Mouse (Mus musculus): Measurements from ENCODE around the gene Calm4. TPM values are rescaled to one million over a fixed set of nuclear protein-coding genes. Genes with fewer than 3 reads are reported as not detected.

The Calm4 gene
- total and polyA plus RNA-seq, 2 experiments from 2014 or later = 0.16 TPM; not detected in 1

DNA sequence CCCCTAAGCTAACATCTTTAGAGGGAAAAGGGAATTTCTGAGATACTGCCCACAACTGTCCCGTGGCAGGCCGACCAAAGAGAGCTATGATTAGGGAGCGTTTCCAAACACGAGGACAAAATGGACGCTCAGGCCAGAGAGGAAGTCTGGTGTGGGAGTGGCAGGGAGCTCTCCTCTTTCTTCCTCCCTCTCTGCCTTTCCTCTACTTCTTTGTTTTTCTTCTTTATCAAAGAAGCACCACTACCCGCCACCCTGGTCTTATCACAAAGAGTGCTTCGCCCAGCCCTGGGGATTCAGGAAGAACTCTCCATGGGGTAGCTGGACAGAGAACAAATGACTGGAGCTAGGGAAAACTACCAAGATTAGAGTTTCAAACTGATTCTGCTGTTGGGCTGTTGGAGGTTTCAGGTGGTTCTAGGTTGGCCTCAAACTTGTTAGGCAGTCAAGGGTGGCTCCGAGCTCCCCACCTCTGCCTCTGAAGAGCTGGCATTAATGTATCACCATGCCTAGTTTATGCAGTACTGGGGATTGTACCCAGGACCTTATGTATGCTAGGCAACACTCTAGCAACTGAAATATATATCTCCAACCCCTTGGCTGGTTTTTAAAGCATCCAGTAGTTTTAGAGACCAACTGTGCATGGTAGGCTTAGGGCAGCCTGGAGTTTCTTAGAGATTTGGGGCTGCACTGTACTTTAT lies 28.9 kb downstream of the Calm4 start:
- DNase-seq (ENCODE audit: low spot score) = no peak
- no peak overlapping the region for H3K4me3 ChIP-seq (ENCODE audit: low read length)
- H3K9ac ChIP-seq (replicated peaks; ENCODE audit: low read length) = no peak overlapping the region
- H3K4me2 ChIP-seq (ENCODE audit: low read depth, low read length) = no peak overlapping the region
- 81% methylated on average over 8 of the region's 8 CpGs for WGBS
- H3K36me3 ChIP-seq (ENCODE audit: insufficient read depth, low read length) = no peaks in the 10 kb centered on the region
- H3K9me3 ChIP-seq (ENCODE audit: low read length) = no peaks in the 10 kb centered on the region
- H3K4me1 ChIP-seq (ENCODE audit: insufficient read depth, low read length) = no peaks in the 10 kb centered on the region
- no peak for ATAC-seq
- no peaks in the 10 kb centered on the region for H3K27me3 ChIP-seq (ENCODE audit: insufficient read depth, low read length)
- TF ChIP-seq CTCF (IDR thresholded peaks at IDR 0.05; ENCODE audit: low read depth) = no peak
- no peak overlapping the region for H3K27ac ChIP-seq

DNA sequence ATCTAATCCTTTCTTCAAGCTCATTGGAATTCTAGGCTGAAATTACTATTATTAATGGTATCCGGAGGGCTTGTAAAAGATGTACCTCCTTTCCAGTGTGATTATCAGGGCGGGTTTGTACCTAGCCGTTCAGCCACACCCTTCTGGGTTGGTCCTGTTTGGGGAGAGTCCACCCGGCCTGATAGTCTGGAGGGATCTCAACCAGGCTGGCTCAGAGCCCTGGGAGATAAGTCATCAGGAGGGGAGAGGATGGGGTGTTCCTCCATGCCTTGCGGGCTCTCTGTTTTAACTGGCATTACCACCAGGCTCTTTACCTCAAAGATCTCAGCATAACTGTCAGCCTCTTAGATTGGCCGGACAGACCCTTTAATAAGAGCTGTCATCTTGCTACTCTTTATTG lies 29.6 kb downstream of the Calm4 start:
- ATAC-seq (no peak), DNase-seq (ENCODE audit: low spot score) (no peak)
- no peak for TF ChIP-seq CTCF (IDR thresholded peaks at IDR 0.05; ENCODE audit: low read depth)
- Histone ChIP-seq H3K4me1 (ENCODE audit: insufficient read depth, low read length) (no peaks in the 10 kb centered on the region), H3K9me3 (ENCODE audit: low read length) (no peaks in the 10 kb centered on the region), H3K4me3 (ENCODE audit: low read length) (no peak overlapping the region), H3K4me2 (ENCODE audit: low read depth, low read length) (no peak overlapping the region), H3K36me3 (ENCODE audit: insufficient read depth, low read length) (no peaks in the 10 kb centered on the region), H3K27ac (no peak overlapping the region), H3K9ac (replicated peaks; ENCODE audit: low read length) (no peak overlapping the region), H3K27me3 (ENCODE audit: insufficient read depth, low read length) (no peaks in the 10 kb centered on the region)
- WGBS = 86% methylated on average over 6 of the region's 6 CpGs

DNA sequence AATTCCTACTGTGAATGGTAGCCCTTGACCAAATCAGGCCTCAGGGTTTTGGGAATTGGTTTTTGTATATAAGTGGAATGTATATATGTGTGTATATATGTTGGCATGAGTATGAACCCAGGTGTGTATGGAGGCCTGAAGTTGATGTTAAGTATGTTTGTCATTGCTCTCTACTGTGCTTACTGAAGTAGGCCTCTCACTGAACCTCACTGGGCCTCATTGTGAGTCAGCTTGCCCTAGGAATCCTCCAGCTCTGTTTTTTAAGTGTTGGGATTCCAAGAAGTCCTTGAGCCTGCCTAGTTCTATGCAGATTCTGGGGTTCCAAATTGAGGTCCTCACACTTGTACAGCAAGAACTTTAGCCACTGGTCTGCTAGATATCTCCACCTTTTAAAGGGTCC lies 32.3 kb downstream of the Calm4 start:
- H3K27me3 ChIP-seq (ENCODE audit: insufficient read depth, low read length) = no peaks in the 10 kb centered on the region
- no peak overlapping the region for H3K27ac ChIP-seq
- no peak for TF ChIP-seq CTCF (IDR thresholded peaks at IDR 0.05; ENCODE audit: low read depth)
- H3K4me3 ChIP-seq (ENCODE audit: low read length) = no peak overlapping the region
- H3K36me3 ChIP-seq (ENCODE audit: insufficient read depth, low read length) = no peaks in the 10 kb centered on the region
- DNase-seq (ENCODE audit: low spot score) (no peak), ATAC-seq (no peak)
- H3K4me2 ChIP-seq (ENCODE audit: low read depth, low read length) = no peak overlapping the region
- no peak overlapping the region for H3K9ac ChIP-seq (replicated peaks; ENCODE audit: low read length)
- no peaks in the 10 kb centered on the region for H3K9me3 ChIP-seq (ENCODE audit: low read length)
- H3K4me1 ChIP-seq (ENCODE audit: insufficient read depth, low read length) = no peaks in the 10 kb centered on the region

DNA sequence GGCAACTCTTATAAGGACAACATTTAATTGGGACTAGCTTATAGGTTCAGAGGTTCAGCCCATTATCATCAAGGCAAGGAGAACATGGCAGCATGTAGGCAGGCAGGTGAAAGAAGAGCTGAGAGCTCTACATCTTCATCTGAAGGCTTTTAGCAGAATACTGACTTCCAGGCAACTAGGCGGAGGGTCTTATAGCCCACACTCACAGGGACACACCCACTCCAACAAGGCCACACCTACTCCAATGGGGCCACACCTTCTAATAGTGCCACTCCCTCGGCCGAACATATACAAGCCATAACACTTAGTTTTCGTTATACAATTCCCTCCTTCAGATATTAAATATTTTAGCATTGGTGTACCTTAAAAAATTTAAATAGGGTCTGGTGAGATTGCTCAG lies 35.3 kb downstream of the Calm4 start:
- no peak overlapping the region for H3K4me3 ChIP-seq (ENCODE audit: low read length)
- no peaks in the 10 kb centered on the region for H3K4me1 ChIP-seq (ENCODE audit: insufficient read depth, low read length)
- H3K27ac ChIP-seq = no peak overlapping the region
- H3K9ac ChIP-seq (replicated peaks; ENCODE audit: low read length) = no peak overlapping the region
- no peak for DNase-seq (ENCODE audit: low spot score)
- no peak overlapping the region for H3K4me2 ChIP-seq (ENCODE audit: low read depth, low read length)
- H3K36me3 ChIP-seq (ENCODE audit: insufficient read depth, low read length) = no peaks in the 10 kb centered on the region
- 96% methylated on average over 4 of the region's 4 CpGs for WGBS
- TF ChIP-seq CTCF (IDR thresholded peaks at IDR 0.05; ENCODE audit: low read depth) = no peak
- ATAC-seq = no peak
- H3K27me3 ChIP-seq (ENCODE audit: insufficient read depth, low read length) = no peaks in the 10 kb centered on the region
- no peaks in the 10 kb centered on the region for H3K9me3 ChIP-seq (ENCODE audit: low read length)

DNA sequence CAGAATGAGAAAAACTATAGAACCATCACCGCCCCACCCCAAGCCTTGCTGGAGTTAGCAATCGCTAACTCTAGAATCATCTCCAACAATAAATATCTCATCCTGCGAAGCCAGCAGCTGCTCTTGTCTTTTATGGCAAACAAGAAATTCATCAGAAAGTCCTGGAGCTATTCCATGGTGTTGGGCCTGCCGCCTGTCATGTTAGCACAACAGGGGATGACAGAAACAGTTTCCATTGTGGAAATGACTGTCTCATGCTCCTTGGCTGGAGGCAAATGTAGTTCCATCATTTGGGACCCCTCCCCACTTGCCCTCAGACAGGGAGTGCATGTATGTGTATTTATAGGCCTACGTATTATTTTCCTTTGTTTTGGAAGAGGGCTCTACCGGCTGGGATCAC lies 38.9 kb downstream of the Calm4 start:
- ATAC-seq (0 out of 2 replicates have a peak, but pooled peaks have one; percentile 28), DNase-seq (ENCODE audit: low spot score) (peak; percentile 4)
- Histone ChIP-seq H3K9ac (replicated peaks; ENCODE audit: low read length) (no peak overlapping the region), H3K9me3 (ENCODE audit: low read length) (no peaks in the 10 kb centered on the region), H3K27ac (no peak overlapping the region), H3K36me3 (ENCODE audit: insufficient read depth, low read length) (no peaks in the 10 kb centered on the region), H3K4me2 (ENCODE audit: low read depth, low read length) (no peak overlapping the region), H3K4me3 (ENCODE audit: low read length) (no peak overlapping the region), H3K4me1 (ENCODE audit: insufficient read depth, low read length) (no peaks in the 10 kb centered on the region), H3K27me3 (ENCODE audit: insufficient read depth, low read length) (no peaks in the 10 kb centered on the region)
- WGBS = 62% methylated on average over 6 of the region's 6 CpGs
- no peak for TF ChIP-seq CTCF (IDR thresholded peaks at IDR 0.05; ENCODE audit: low read depth)

DNA sequence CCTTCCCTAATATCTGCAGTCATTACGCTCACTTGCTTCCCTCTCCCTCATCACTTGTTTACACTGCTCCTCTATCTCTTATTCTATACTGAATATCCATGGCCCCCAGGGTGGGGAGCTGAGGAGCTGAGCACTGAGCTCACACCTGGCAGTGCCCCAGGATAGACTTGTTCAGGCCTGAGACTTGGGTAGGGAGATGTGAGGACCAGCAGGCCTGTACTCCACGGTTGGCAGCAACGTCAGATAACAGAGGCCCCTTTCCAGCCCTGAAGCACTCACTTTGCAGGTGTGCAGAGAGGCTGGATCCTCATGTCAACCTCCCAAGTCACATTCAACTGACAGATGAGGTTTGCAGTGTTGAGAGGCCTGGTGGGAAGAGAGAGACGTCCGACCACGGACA lies 39.6 kb downstream of the Calm4 start:
- peak; percentile 39; the same call in 1 of the 2 replicates for ATAC-seq
- Histone ChIP-seq H3K4me1 (ENCODE audit: insufficient read depth, low read length) (no peaks in the 10 kb centered on the region), H3K27ac (no peak overlapping the region), H3K27me3 (ENCODE audit: insufficient read depth, low read length) (no peaks in the 10 kb centered on the region), H3K9ac (replicated peaks; ENCODE audit: low read length) (no peak overlapping the region), H3K4me3 (ENCODE audit: low read length) (no peak overlapping the region), H3K4me2 (ENCODE audit: low read depth, low read length) (no peak overlapping the region), H3K36me3 (ENCODE audit: insufficient read depth, low read length) (no peaks in the 10 kb centered on the region), H3K9me3 (ENCODE audit: low read length) (no peaks in the 10 kb centered on the region)
- no peak for DNase-seq (ENCODE audit: low spot score)
- 66% methylated on average over 6 of the region's 6 CpGs for WGBS
- no peak for TF ChIP-seq CTCF (IDR thresholded peaks at IDR 0.05; ENCODE audit: low read depth)

DNA sequence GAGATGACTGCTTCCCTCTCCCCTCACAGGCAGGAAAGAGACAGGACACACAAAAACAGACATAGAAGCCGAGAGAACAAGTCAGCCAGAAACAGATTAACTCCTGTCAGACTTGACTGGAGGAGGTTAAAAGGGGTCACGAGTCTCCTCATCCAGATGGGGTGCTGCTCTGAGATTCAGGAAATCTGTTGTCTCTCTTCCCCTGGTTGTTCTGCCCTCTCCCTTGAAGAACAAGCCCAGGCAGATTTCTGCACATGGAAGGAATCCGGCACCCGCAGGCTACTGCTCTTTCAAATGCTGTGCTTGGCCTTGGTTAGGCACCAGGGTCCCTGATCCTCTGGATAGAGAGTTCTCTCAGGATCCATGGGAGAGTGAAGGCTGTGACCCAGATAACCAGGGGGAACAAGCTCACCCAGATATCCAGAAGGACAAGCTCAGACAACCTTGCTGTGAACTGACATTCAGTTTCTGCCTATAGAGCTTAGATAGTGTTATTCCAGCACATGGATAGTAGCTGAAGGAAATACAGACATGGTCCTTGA lies 40.2 kb downstream of the Calm4 start:
- Histone ChIP-seq H3K9ac (replicated peaks; ENCODE audit: low read length) (no peak overlapping the region), H3K27ac (no peak overlapping the region), H3K4me2 (ENCODE audit: low read depth, low read length) (no peak overlapping the region), H3K27me3 (ENCODE audit: insufficient read depth, low read length) (no peaks in the 10 kb centered on the region), H3K9me3 (ENCODE audit: low read length) (no peaks in the 10 kb centered on the region), H3K4me1 (ENCODE audit: insufficient read depth, low read length) (no peaks in the 10 kb centered on the region), H3K4me3 (ENCODE audit: low read length) (no peak overlapping the region), H3K36me3 (ENCODE audit: insufficient read depth, low read length) (no peaks in the 10 kb centered on the region)
- ATAC-seq (no peak), DNase-seq (ENCODE audit: low spot score) (no peak)
- WGBS = 55% methylated on average over 4 of the region's 4 CpGs
- TF ChIP-seq CTCF (IDR thresholded peaks at IDR 0.05; ENCODE audit: low read depth) = no peak
